Mouse (Mus musculus): ENCODE results near the gene Fcrl5. TPM values are rescaled to one million over a fixed set of nuclear protein-coding genes. Genes with fewer than 3 reads are reported as not detected.

The Fcrl5 gene
- polyA plus RNA-seq, 1 experiment, result not detected

- WGBS, result 81% methylated on average over 12 of the region's 12 CpGs
These were observed 91.6 kb downstream of the Fcrl5 start for GRCm38 (mm10) chr3:87527139-87527538.

GRCm38 (mm10) chr3:87528021-87528420 lies 92.4 kb downstream of the Fcrl5 start:
- no peak overlapping the region for H3K27ac ChIP-seq (ENCODE audit: insufficient read depth, low read length)
- H3K4me1 ChIP-seq (ENCODE audit: control insufficient read depth, insufficient read depth, low read length), result peaks cover 12% of the 10 kb centered on the region; the same call in 1 of the 2 replicates
- TF ChIP-seq POLR2A (IDR thresholded peaks at IDR 0.05; ENCODE audit: borderline replicate concordance, insufficient read depth, low read length) (no peak), CTCF (IDR thresholded peaks at IDR 0.05; ENCODE audit: borderline replicate concordance, insufficient read depth, low read depth, low read length) (no peak)
- no peaks in the 10 kb centered on the region for H3K27me3 ChIP-seq (ENCODE audit: control insufficient read depth, insufficient read depth, low read length)
- 86% methylated on average over 8 of the region's 8 CpGs for WGBS
- H3K4me3 ChIP-seq (replicated peaks; ENCODE audit: insufficient read depth, low read depth, low read length), result no peak overlapping the region
- DNase-seq, result no peak

More at GRCm38 (mm10) chr3:87527139-87527538, 91.6 kb downstream of the Fcrl5 start:
- TF ChIP-seq POLR2A (IDR thresholded peaks at IDR 0.05; ENCODE audit: borderline replicate concordance, insufficient read depth, low read length) (no peak), CTCF (IDR thresholded peaks at IDR 0.05; ENCODE audit: borderline replicate concordance, insufficient read depth, low read depth, low read length) (no peak)
- no peak for DNase-seq
- H3K4me1 ChIP-seq (ENCODE audit: control insufficient read depth, insufficient read depth, low read length), result peaks cover 12% of the 10 kb centered on the region; the same call in 1 of the 2 replicates
- no peak overlapping the region for H3K4me3 ChIP-seq (replicated peaks; ENCODE audit: insufficient read depth, low read depth, low read length)
- H3K27ac ChIP-seq (ENCODE audit: insufficient read depth, low read length), result no peak overlapping the region
- H3K27me3 ChIP-seq (ENCODE audit: control insufficient read depth, insufficient read depth, low read length), result no peaks in the 10 kb centered on the region

GRCm38 (mm10) chr3:87528841-87529240 lies 93.3 kb downstream of the Fcrl5 start:
- Histone ChIP-seq H3K27me3 (ENCODE audit: control insufficient read depth, insufficient read depth, low read length) (no peaks in the 10 kb centered on the region), H3K4me1 (ENCODE audit: control insufficient read depth, insufficient read depth, low read length) (peaks cover 12% of the 10 kb centered on the region; the same call in 1 of the 2 replicates), H3K4me3 (replicated peaks; ENCODE audit: insufficient read depth, low read depth, low read length) (no peak overlapping the region), H3K27ac (ENCODE audit: insufficient read depth, low read length) (no peak overlapping the region)
- 93% methylated on average over 8 of the region's 8 CpGs for WGBS
- no peak for TF ChIP-seq POLR2A (IDR thresholded peaks at IDR 0.05; ENCODE audit: borderline replicate concordance, insufficient read depth, low read length)
- TF ChIP-seq CTCF (IDR thresholded peaks at IDR 0.05; ENCODE audit: borderline replicate concordance, insufficient read depth, low read depth, low read length), result no peak
- no peak for DNase-seq

GRCm38 (mm10) chr3:87529568-87529967 lies 94.0 kb downstream of the Fcrl5 start:
- no peak overlapping the region for H3K4me3 ChIP-seq (replicated peaks; ENCODE audit: insufficient read depth, low read depth, low read length)
- no peaks in the 10 kb centered on the region for H3K27me3 ChIP-seq (ENCODE audit: control insufficient read depth, insufficient read depth, low read length)
- WGBS, result 93% methylated on average over 11 of the region's 11 CpGs
- TF ChIP-seq POLR2A (IDR thresholded peaks at IDR 0.05; ENCODE audit: borderline replicate concordance, insufficient read depth, low read length) (no peak), CTCF (IDR thresholded peaks at IDR 0.05; ENCODE audit: borderline replicate concordance, insufficient read depth, low read depth, low read length) (no peak)
- H3K4me1 ChIP-seq (ENCODE audit: control insufficient read depth, insufficient read depth, low read length), result peaks cover 12% of the 10 kb centered on the region; the same call in 1 of the 2 replicates
- H3K27ac ChIP-seq (ENCODE audit: insufficient read depth, low read length), result no peak overlapping the region
- DNase-seq, result no peak

GRCm38 (mm10) chr3:87530234-87530633 lies 94.7 kb downstream of the Fcrl5 start:
- Histone ChIP-seq H3K27me3 (ENCODE audit: control insufficient read depth, insufficient read depth, low read length) (no peaks in the 10 kb centered on the region), H3K4me1 (ENCODE audit: control insufficient read depth, insufficient read depth, low read length) (peaks cover 10% of the 10 kb centered on the region; the same call in 1 of the 2 replicates), H3K27ac (ENCODE audit: insufficient read depth, low read length) (no peak overlapping the region), H3K4me3 (replicated peaks; ENCODE audit: insufficient read depth, low read depth, low read length) (no peak overlapping the region)
- TF ChIP-seq POLR2A (IDR thresholded peaks at IDR 0.05; ENCODE audit: borderline replicate concordance, insufficient read depth, low read length) (no peak), CTCF (IDR thresholded peaks at IDR 0.05; ENCODE audit: borderline replicate concordance, insufficient read depth, low read depth, low read length) (no peak)
- DNase-seq, result no peak
- WGBS, result 90% methylated on average over 3 of the region's 3 CpGs

GRCm38 (mm10) chr3:87533667-87534378 lies 98.2 kb downstream of the Fcrl5 start:
- no peak overlapping the region for H3K4me3 ChIP-seq (replicated peaks; ENCODE audit: insufficient read depth, low read depth, low read length)
- H3K27ac ChIP-seq (ENCODE audit: insufficient read depth, low read length), result no peak overlapping the region
- TF ChIP-seq POLR2A (IDR thresholded peaks at IDR 0.05; ENCODE audit: borderline replicate concordance, insufficient read depth, low read length) (no peak), CTCF (IDR thresholded peaks at IDR 0.05; ENCODE audit: borderline replicate concordance, insufficient read depth, low read depth, low read length) (no peak)
- no peak for DNase-seq
- whole genome bisulfite sequencing, result 73% methylated on average over 7 of the region's 7 CpGs
- no peaks in the 10 kb centered on the region for H3K27me3 ChIP-seq (ENCODE audit: control insufficient read depth, insufficient read depth, low read length)
- peaks cover 4% of the 10 kb centered on the region; the same call in 1 of the 2 replicates for H3K4me1 ChIP-seq (ENCODE audit: control insufficient read depth, insufficient read depth, low read length)

GRCm38 (mm10) chr3:87538034-87538433 lies 102.5 kb downstream of the Fcrl5 start:
- Histone ChIP-seq H3K4me3 (replicated peaks; ENCODE audit: insufficient read depth, low read depth, low read length) (no peak overlapping the region), H3K27me3 (ENCODE audit: control insufficient read depth, insufficient read depth, low read length) (no peaks in the 10 kb centered on the region), H3K27ac (ENCODE audit: insufficient read depth, low read length) (no peak overlapping the region), H3K4me1 (ENCODE audit: control insufficient read depth, insufficient read depth, low read length) (peaks cover 11% of the 10 kb centered on the region)
- TF ChIP-seq CTCF (IDR thresholded peaks at IDR 0.05; ENCODE audit: borderline replicate concordance, insufficient read depth, low read depth, low read length) (no peak), POLR2A (IDR thresholded peaks at IDR 0.05; ENCODE audit: borderline replicate concordance, insufficient read depth, low read length) (no peak)
- peak; percentile 29 to 62 for DNase-seq
- WGBS, result 76% methylated on average over 10 of the region's 10 CpGs
